Mouse (Mus musculus) ES-Bruce4 (cell line): Measurements from ENCODE around the gene Gm42791. TPM values are rescaled to one million over a fixed set of nuclear protein-coding genes. Genes with fewer than 3 reads are reported as not detected.

Source experiments
- H3K27ac ChIP-seq: 2 replicates; pipeline ENCODE4 v1.5.1; 2012; ENCODE audit warnings: low read length, inconsistent platforms; ENCODE audit not compliant: insufficient read depth
- H3K27me3 ChIP-seq: 2 replicates; pipeline ENCODE4 v1.6.1; 2012; ENCODE audit warnings: mild to moderate bottlenecking, low read length, inconsistent platforms; ENCODE audit not compliant: control insufficient read depth, poor library complexity, insufficient read depth, severe bottlenecking
- H3K36me3 ChIP-seq: 2 replicates; pipeline ENCODE4 v1.6.1; 2012; ENCODE audit warnings: inconsistent platforms, mild to moderate bottlenecking, low read length, moderate library complexity; ENCODE audit not compliant: control insufficient read depth, poor library complexity, insufficient read depth, severe bottlenecking
- H3K4me1 ChIP-seq: one replicate; pipeline ENCODE4 v1.8.1; 2011; ENCODE audit warnings: low read length; ENCODE audit not compliant: control insufficient read depth, insufficient read depth
- H3K4me3 ChIP-seq: 2 replicates; pipeline ENCODE4 v1.5.1; 2011; ENCODE audit warnings: low read depth, mild to moderate bottlenecking, low read length
- H3K9ac ChIP-seq: 2 replicates; pipeline ENCODE4 v1.6.1; 2012; ENCODE audit warnings: low read depth, mild to moderate bottlenecking, inconsistent platforms; ENCODE audit not compliant: poor library complexity, severe bottlenecking
- H3K9me3 ChIP-seq: replicated peaks from 2 replicates; pipeline ENCODE4 v1.6.1; 2012; ENCODE audit warnings: mild to moderate bottlenecking, low read length, inconsistent platforms; ENCODE audit not compliant: control insufficient read depth, poor library complexity, insufficient read depth, severe bottlenecking
- CTCF ChIP-seq: IDR thresholded peaks from one replicate; pipeline ENCODE4 v1.8.1; 2011; ENCODE audit warnings: low read depth, low read length
- EP300 ChIP-seq: IDR thresholded peaks from 2 replicates; pipeline ENCODE4 v1.6.1; 2011; ENCODE audit warnings: low read depth, low read length; ENCODE audit not compliant: insufficient read depth
- POLR2A ChIP-seq: IDR thresholded peaks from one replicate; pipeline ENCODE4 v1.8.1; 2011; ENCODE audit warnings: low read length; ENCODE audit not compliant: insufficient read depth
- polyA plus RNA-seq: library from polyadenylated mRNA; stranded (reverse); fragments of >200 nt; gene quantifications from 2 replicates; pipeline ENCODE4 v1.2.4, GENCODE M21; 2011; ENCODE audit warnings: low read depth; ENCODE audit not compliant: missing spikeins, insufficient read depth, insufficient read length

Gm42791 gene
- polyA plus RNA-seq, 1 experiment, result 4.8 TPM

- Histone ChIP-seq H3K4me3 (no peak overlapping the region), H3K27me3 (no peaks in the 10 kb centered on the region), H3K36me3 (no peaks in the 10 kb centered on the region), H3K9ac (no peak overlapping the region), H3K9me3 (no peaks in the 10 kb centered on the region), H3K4me1 (peaks cover 2% of the 10 kb centered on the region), H3K27ac (no peak overlapping the region)
- TF ChIP-seq POLR2A, result no peak
- no peak for TF ChIP-seq EP300
- TF ChIP-seq CTCF, result no peak
Measured at GRCm38 (mm10) chr5:148936516-148936951, 58.4 kb downstream of the Gm42791 start.

- no peak for TF ChIP-seq EP300
- no peak for TF ChIP-seq CTCF
- no peak for TF ChIP-seq POLR2A
- Histone ChIP-seq H3K36me3 (no peaks in the 10 kb centered on the region), H3K4me3 (no peak overlapping the region), H3K9ac (no peak overlapping the region), H3K27me3 (no peaks in the 10 kb centered on the region), H3K27ac (no peak overlapping the region), H3K4me1 (peaks cover 6% of the 10 kb centered on the region), H3K9me3 (no peaks in the 10 kb centered on the region)
Measured at GRCm38 (mm10) chr5:148935871-148936270, 59.1 kb downstream of the Gm42791 start.

- peaks cover 6% of the 10 kb centered on the region for H3K4me1 ChIP-seq
- no peaks in the 10 kb centered on the region for H3K9me3 ChIP-seq
- TF ChIP-seq POLR2A (no peak), CTCF (no peak), EP300 (peak; percentile 84)
- H3K36me3 ChIP-seq, result no peaks in the 10 kb centered on the region
- no peaks in the 10 kb centered on the region for H3K27me3 ChIP-seq
- H3K27ac ChIP-seq, result no peak overlapping the region
- H3K4me3 ChIP-seq, result no peak overlapping the region
- H3K9ac ChIP-seq, result no peak overlapping the region
Measured at GRCm38 (mm10) chr5:148935071-148935821, 59.7 kb downstream of the Gm42791 start.

GRCm38 (mm10) chr5:148934457-148934856 is 60.5 kb downstream of the Gm42791 start:
- no peak overlapping the region for H3K4me3 ChIP-seq
- no peak overlapping the region for H3K27ac ChIP-seq
- no peak for TF ChIP-seq POLR2A
- TF ChIP-seq CTCF, result no peak
- no peak for TF ChIP-seq EP300
- H3K9me3 ChIP-seq, result no peaks in the 10 kb centered on the region
- peaks cover 6% of the 10 kb centered on the region for H3K4me1 ChIP-seq
- H3K27me3 ChIP-seq, result no peaks in the 10 kb centered on the region
- no peaks in the 10 kb centered on the region for H3K36me3 ChIP-seq
- no peak overlapping the region for H3K9ac ChIP-seq

GRCm38 (mm10) chr5:148933767-148934166 is 61.2 kb downstream of the Gm42791 start:
- no peak overlapping the region for H3K27ac ChIP-seq

GRCm38 (mm10) chr5:148931301-148931700 is 63.6 kb downstream of the Gm42791 start:
- Histone ChIP-seq H3K4me3 (no peak overlapping the region), H3K4me1 (peaks cover 6% of the 10 kb centered on the region), H3K9me3 (no peaks in the 10 kb centered on the region), H3K9ac (no peak overlapping the region), H3K27ac (no peak overlapping the region), H3K36me3 (no peaks in the 10 kb centered on the region), H3K27me3 (no peaks in the 10 kb centered on the region)
- TF ChIP-seq CTCF, result no peak
- TF ChIP-seq POLR2A, result no peak
- TF ChIP-seq EP300, result no peak

More at GRCm38 (mm10) chr5:148933767-148934166, 61.2 kb downstream of the Gm42791 start:
- TF ChIP-seq POLR2A, result no peak
- TF ChIP-seq CTCF, result no peak
- no peak for TF ChIP-seq EP300
- no peaks in the 10 kb centered on the region for H3K36me3 ChIP-seq
- H3K27me3 ChIP-seq, result no peaks in the 10 kb centered on the region
- no peaks in the 10 kb centered on the region for H3K9me3 ChIP-seq
- H3K4me3 ChIP-seq, result no peak overlapping the region
- H3K4me1 ChIP-seq, result peaks cover 6% of the 10 kb centered on the region
- H3K9ac ChIP-seq, result no peak overlapping the region
